Mouse (Mus musculus) CD8-positive naive resting alpha-beta T cell, adult 2 months (primary cell): ENCODE results near the gene Ndufb5.
"Not testable (repeated sequence)": the region's sequence is repeated elsewhere in the genome, so short reads cannot be mapped to it uniquely, and the experiment has no call there.

Source experiments
- DNase-seq, 2 experiments: peaks; one replicate each; pipeline ENCODE4 v3.0.0; 2022; ENCODE audit warnings: low read depth in 2 of 2, low spot score in 2 of 2

Ndufb5 gene

DNA sequence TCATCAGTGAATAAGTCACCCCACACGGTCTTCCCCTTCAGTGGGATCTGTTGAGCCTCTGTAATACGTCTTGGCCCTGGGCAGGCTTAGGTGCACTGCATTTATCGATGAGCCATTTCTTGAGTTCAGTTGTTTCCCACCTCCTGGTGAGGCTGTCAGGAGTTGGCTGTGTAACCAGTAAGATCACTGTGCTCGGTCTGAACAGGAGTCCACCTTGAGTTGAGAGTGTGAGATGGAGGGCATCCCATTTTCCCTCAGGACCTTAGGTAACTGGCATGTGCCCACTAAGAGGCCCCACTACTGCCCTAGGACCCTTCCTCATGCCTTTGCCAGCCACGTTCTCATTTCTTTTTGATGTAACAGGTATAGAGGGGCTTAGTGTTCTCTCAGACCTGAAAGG is 10.8 kb upstream of the Ndufb5 start:
- no peak for DNase-seq

DNA sequence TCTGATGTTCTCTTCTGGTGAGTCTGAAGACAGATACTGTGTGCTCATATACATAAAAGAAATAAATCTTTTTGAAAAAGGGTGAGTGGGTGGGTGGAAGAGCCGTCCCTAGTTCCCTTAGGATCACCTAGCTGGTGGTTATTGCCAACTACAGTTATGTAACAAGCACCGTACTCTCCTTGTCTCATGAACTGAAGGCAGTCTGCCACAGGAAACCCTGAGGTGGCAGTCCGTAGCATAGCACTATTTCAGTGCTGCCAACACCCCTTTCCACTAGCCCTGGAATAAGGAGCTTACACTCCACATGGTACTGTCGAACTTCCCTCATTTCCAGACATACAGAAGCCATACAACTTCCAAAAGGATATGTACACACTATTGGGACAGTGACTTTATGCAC is 8.9 kb upstream of the Ndufb5 start:
- no peak for DNase-seq

DNA sequence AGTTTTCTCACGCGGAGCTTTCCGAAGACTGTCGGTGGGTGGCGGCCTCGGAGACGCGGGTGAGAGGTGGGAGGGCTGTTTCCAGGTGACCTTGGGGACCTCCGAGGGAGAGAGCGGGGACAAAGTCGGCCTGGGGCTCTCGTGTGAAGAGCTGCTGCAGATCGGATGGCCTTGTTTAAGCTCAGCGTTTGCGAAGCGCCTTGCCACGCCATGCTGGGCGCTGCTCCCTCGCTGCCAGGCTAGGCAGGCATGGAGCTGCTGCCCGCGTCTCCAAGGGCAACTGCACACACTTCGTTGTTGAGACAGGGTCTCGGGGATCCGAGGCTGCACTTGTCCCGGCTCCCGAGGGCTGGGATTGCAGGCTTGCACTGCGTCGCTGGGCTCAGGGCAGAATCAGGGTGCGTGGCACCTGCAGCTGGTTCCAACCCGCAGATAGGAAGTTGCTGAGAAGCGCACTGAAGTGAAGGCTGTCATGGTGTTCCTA is 424 bp downstream of the Ndufb5 start, which contains the start of gene Mrpl47:
Gene Mrpl47, minus strand, starts transcription at position 434 of the 484 bp plus-strand sequence.
- no peak for DNase-seq

DNA sequence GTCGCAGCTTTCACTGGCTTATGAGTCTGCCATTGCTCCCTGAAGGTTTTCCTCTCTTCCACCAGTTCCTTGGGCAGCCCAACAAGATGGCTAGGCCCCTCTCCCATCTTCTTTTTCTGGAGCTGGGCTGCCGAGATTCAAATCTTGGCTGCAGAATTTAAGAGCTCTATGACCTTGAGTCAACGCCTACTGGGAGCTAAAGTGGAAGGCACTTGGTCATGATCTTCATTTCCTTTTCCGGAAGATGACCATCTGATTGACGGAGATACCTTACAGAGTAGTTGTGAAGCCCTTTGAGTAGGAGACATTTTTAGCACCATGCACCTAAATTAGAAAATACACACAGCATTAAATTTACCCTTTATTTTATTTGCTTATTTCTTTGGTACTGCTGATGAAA is 1.8 kb downstream of the Ndufb5 start:
- no peak for DNase-seq

DNA sequence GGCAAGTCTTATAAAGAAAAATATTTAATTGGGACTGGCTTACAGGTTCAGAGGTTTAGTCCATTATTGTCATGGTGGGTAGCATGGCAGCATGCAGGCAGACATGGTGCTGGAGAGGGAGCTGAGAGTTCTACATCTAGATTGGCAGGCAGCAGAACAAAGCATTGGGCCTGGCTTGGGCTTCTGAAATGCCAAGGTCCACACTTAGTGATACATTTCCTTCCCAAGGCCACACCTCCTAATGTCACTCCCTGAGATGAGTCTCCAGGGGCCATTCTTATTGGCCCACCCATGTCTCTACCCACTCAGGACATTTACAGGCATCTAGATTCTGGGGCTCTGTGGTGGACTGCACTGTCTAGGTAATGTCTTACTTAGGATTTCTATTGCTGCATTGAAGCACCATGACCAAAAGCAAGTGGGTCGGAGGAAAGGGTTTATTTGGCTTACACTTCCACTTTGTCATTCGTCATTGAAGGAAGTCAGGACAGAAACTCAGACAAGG is 5.5 kb downstream of the Ndufb5 start:
- DNase-seq: no peak

DNA sequence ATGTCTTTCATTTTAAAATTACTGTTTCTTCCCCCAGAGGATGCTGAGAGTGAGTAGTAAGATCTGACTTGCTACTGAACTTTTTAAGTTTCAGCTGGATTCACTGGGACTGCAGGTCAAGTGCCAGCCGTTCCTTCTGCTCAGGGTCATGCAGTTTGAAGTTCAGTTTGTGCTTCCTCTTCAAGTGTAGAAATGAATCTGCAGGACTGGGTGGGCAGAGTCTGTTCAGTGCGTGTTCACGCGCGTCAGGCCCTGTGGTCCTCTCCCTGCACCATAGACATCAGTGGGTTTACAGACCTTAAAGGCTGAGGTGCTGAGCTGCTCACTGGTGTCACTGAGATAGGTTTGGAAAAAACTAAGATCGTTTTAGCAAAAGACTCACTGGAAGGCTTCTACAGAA is 8.2 kb downstream of the Ndufb5 start:
- DNase-seq: no peak

DNA sequence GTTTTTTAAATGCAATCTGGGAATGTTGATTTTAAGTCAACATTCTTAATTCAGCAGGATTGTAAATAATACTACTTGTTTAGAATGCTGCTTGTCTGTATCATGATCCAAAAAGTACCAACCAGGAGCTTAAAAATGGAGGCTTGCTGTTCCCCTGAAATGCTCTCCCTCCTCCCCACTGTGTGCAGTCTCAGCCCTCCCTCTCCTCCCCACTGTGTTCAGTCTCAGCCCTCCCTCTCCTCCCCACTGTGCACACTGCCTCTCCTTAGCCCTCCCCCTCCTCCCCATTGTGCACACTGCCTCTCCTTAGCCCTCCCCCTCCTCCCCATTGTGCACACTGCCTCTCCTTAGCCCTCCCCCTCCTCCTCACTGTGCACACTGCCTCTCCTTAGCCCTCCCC is 8.6 kb downstream of the Ndufb5 start:
- DNase-seq: not testable (repeated sequence)

DNA sequence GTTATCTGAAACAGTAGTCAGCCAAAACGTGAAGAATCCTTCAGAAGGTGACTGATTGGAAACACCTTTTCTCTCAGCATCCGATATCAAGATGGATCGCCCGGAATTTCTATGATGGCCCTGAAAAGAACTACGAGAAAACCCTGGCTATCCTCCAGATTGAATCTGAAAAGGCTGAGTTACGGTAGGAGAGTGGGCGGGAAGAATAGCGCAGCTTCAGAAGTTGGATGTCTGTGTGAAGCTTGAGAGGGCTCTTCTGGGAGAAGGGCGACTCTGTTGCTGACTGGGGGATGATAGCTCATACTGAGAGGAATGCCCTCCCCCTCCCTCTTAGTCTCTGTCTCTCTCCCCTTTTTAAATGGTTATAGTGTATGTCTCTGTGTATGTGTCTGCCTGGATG is 11.6 kb downstream of the Ndufb5 start:
- no peak for DNase-seq

DNA sequence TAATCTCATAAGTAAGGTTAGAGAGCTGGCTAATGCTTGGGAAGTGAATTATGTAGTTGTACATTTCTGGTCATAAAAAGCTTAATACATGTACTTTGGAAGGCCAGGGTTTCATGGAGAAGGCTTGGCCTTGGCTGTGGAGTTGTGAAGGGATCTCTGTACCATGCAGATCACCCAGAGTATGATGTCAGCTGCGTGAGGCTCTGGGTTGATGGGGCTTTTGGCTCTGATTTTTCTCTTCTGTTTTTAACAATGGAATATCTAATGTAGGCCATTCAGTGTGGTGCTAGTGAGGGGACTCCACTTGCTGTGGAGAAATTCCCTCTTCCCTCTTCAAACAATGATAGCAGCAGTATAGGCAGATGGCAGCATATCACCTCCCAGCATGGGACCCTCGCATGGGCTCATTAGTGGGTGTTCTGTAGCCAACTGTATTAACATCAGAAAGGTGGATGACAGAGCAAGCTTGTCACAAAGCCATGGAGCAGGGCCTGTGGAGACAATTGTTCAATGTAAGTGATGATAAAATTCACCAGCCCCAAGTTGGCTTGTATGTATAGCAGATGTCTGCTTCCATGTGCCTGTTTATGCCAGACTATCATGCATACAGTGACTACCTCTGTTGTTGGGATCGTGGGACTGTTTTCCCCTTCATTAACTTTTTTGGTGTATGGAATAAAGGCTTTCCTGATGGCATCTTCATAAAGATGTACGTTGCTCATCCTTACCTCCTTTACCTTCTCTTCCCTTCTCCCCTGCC is 13.2 kb downstream of the Ndufb5 start:
- no peak for DNase-seq

DNA sequence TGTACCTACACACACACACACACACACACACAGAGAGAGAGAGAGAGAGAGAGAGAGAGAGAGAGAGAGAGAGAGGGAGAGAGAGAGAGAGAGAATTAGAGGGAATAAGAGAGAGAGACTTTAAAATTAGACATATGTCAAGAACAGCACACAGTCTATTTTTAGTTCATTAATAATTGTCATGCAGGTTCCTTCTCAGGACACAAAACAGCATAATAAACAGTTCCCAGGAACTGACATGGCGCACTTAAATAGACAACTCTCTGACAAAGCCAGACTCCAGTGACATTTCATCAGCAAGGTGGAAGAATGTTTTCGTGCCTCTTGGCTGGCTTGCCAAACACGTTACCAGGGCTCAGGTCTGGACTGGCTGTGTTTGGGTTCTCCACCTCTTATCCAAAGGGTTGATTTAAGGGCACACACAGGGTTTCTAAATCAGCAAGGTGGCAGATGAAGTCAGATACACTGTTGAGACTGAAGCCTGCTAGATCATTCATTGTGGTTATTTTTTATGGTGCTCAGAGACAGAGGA is 17.7 kb downstream of the Ndufb5 start:
- no peak for DNase-seq

DNA sequence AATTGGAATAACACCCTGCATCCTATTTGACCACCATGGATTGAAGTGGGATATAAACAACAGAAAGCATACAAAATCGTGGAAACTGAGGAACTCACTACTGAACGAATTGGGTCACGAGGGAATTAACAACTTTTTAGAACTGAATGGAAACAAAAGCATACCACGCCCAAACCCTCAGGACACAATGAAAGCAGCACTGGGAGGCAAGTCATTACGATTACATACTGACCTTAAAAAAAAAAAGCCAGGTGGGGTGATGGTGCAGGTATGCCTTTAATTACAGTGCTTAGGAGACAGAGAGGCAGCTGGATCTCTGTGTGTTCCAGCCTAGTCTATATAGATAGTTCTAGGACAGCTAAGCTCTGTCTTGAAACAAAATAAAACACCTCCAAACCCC is 22.4 kb downstream of the Ndufb5 start:
- no peak for DNase-seq

DNA sequence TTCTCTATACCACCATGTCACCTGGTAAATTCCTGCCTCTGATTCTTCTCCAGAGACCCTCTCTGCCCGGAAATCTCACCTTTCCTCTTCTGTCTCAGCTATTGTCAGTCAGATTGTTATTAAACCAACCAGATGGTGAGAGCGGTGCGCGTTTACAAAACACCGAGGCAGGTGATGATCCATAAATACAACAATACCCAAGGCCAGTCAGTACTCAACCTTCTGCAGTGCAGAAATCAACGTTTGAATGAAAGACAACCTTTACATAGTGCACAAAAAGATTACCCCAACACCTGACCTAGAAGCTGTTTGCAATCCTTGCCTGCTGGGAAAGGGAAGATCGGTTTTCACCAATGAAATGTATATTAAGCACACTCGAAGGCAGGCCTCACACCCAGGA is 26.2 kb downstream of the Ndufb5 start:
- DNase-seq: no peak

DNA sequence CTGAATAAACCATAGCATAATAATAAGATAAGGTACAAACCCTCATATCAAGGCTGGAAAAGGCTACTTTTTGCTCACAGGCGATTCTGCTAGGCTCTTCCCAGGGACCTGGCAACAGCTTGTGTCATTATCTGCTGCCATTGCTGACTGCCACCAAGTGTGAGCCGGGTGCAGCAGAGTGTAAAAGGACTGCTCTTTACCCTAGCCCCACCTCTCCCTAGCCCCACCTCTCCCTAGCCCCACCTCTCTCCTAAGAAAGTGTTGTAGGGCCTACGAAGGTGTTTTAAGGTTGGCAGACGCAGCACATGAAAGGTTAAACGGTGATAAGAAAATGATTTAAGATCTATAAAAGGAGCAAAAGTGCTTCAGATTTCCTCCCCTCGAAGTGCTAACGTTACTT is 27.1 kb downstream of the Ndufb5 start:
- no peak for DNase-seq

DNA sequence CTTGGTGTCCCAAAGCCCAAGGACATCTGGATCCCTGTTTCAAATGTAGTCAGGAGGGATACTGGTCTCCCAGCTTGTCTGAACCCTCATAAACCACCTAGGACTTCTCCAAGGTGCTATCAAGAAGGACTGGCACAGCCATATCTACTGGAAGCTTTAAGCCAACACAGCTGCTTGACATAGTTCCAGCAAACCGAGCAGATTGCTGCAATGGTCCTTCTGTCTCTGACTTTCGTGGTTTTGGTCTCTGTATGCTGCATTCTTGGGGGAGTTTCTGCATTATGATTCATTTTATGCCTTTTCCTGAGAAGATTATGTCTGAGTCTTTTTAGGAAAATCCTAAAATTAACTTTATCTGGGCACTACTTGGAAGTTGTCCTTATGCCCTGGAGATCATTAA is 34.0 kb downstream of the Ndufb5 start:
- no peak for DNase-seq
